Mouse (Mus musculus): ENCODE measurements around the gene Nlk. TPM values are rescaled to one million over a fixed set of nuclear protein-coding genes. Genes with fewer than 3 reads are reported as not detected.
"Not testable (repeated sequence)": the region's sequence is repeated elsewhere in the genome, so short reads cannot be mapped to it uniquely, and the experiment has no call there.

Gene Nlk
- polyA plus RNA-seq, 1 experiment, result 5.0 TPM

DNA sequence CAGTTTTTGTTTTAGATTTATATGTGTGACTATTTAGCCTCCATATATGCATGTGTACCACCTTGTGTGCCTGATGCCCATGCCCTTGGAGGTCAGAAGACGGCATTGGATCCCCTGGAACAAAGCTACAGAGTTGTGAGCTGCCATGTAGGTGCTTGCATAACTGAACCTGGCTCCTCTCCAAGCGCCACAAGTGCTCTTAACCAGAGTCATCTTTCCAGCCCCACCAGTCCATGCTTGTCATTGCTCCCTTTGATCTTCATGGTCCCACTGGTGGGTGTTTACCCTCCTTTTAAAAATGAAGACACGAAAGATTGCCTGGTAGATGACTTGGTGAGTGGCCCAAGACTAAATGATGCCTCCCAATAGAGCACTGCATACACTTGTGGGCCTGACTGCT, 156.8 kb downstream of the Nlk start:
- peaks cover 35% of the 10 kb centered on the region for H3K36me3 ChIP-seq (ENCODE audit: control insufficient read depth, insufficient read depth)
- peak; percentile 55 for TF ChIP-seq POLR2AphosphoS2 (IDR thresholded peaks at IDR 0.05; ENCODE audit: insufficient read length, low read depth)
- no peak for TF ChIP-seq TCF12 (IDR thresholded peaks at IDR 0.05; ENCODE audit: insufficient read depth, poor library complexity, severe bottlenecking)
- no peak overlapping the region for H3K4me2 ChIP-seq (ENCODE audit: low read depth)
- H3K4me3 ChIP-seq, result no peak overlapping the region
- H3ac ChIP-seq (ENCODE audit: control insufficient read depth, insufficient read length), result no peak overlapping the region
- H3K79me2 ChIP-seq (ENCODE audit: control insufficient read depth, insufficient read depth), result peaks cover 61% of the 10 kb centered on the region
- no peaks in the 10 kb centered on the region for H3K27me3 ChIP-seq (ENCODE audit: control insufficient read depth, insufficient read depth, insufficient read length)

DNA sequence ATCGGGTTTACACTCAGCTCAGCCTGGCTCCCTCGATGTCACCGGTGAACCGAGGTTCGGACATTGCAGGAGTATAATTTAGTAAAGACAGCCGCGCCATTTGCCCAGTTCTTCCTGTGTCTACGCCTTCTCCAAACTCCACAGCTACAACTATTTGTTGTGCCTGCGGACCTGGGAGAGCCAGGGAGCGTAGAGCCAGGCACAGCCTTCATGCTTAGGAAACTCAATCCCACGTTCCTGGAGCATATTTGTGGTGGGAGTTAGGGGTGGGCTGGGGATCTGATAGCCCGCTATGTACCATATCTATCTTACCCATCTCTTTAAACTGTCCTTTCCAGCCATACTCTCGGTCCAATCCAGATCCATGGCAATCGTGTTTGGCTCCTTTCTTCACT, 160.5 kb downstream of the Nlk start:
- Histone ChIP-seq H3K4me3 (peak overlapping the region; percentile 96), H3K36me3 (ENCODE audit: control insufficient read depth, insufficient read depth) (peaks cover 16% of the 10 kb centered on the region), H3ac (ENCODE audit: control insufficient read depth, insufficient read length) (peak overlapping the region; percentile 59), H3K27me3 (ENCODE audit: control insufficient read depth, insufficient read depth, insufficient read length) (no peaks in the 10 kb centered on the region), H3K79me2 (ENCODE audit: control insufficient read depth, insufficient read depth) (peaks cover 73% of the 10 kb centered on the region), H3K4me2 (ENCODE audit: low read depth) (peak overlapping the region; percentile 90)
- TF ChIP-seq MAX (IDR thresholded peaks at IDR 0.05; ENCODE audit: low read depth), result no peak
- TF ChIP-seq E2F4 (IDR thresholded peaks at IDR 0.05; ENCODE audit: insufficient read depth), result no peak
- TF ChIP-seq MYOG (IDR thresholded peaks at IDR 0.05; ENCODE audit: control insufficient read depth in 1 of 3, insufficient read depth in 1 of 3, insufficient read length in 2 of 3, low read depth in 2 of 3), result no peak
- no peak for TF ChIP-seq TCF12 (IDR thresholded peaks at IDR 0.05; ENCODE audit: insufficient read depth, poor library complexity, severe bottlenecking)
- no peak for TF ChIP-seq SRF (IDR thresholded peaks at IDR 0.05; ENCODE audit: control insufficient read depth, insufficient read length, low read depth)
- TF ChIP-seq USF1 (IDR thresholded peaks at IDR 0.05; ENCODE audit: low read depth), result no peak
- no peak for TF ChIP-seq REST (IDR thresholded peaks at IDR 0.05; ENCODE audit: insufficient read depth, insufficient read length)
- TF ChIP-seq TCF3 (IDR thresholded peaks at IDR 0.05; ENCODE audit: insufficient read length, low read depth), result no peak
- no peak for TF ChIP-seq MYOD1 (IDR thresholded peaks at IDR 0.05; ENCODE audit: control insufficient read depth in 1 of 3, insufficient read length in 2 of 3, low read depth in 2 of 3)
- no peak for TF ChIP-seq CEBPB (IDR thresholded peaks at IDR 0.05; ENCODE audit: insufficient read depth, poor library complexity, severe bottlenecking)

DNA sequence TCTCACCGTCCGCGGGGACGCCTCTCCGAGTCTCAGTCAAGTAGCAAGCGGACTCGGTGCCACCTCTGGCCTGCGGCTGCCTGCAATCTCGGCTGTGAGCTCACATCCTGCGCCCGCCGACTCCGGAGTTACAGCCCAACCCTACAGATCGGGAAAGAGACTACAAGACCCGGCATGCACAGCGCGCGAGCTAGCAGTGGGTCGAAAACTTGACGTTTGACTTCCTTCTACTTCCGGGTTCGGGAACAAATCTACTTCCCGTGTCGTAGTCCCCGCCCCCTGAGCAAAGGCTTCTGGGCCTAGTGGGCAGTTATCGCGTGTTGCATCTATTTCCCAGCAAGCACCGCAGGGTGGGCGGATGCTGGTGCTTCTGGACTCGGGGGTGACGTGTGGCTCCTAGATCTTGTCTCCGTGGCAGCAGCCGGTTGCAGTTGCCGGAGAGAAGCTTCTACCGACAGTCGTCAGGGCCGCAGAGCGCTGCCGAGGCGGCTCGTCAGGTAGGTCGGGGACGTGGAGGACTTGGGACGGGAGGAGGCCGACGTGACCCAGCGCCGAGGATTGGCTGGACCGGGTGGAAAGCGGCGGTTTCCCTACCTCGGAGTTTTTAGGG, 161.0 kb downstream of the Nlk start, which contains the start of the genes Tnfaip1 and Ift20:
TSS of gene Tnfaip1 (minus strand) at position 253 of the 610 bp plus-strand sequence.
TSS of gene Ift20 (plus strand) at position 282 of the 610 bp plus-strand sequence.
- Histone ChIP-seq H3K79me2 (ENCODE audit: control insufficient read depth, insufficient read depth) (peaks cover 78% of the 10 kb centered on the region), H3K36me3 (ENCODE audit: control insufficient read depth, insufficient read depth) (peaks cover 16% of the 10 kb centered on the region), H3ac (ENCODE audit: control insufficient read depth, insufficient read length) (peak within 1 kb of the TSS; percentile 59), H3K27me3 (ENCODE audit: control insufficient read depth, insufficient read depth, insufficient read length) (no peaks in the 10 kb centered on the region), H3K4me2 (ENCODE audit: low read depth) (peak within 1 kb of the TSS; percentile 90), H3K4me3 (peak within 1 kb of the TSS; percentile 96)
- peak; percentile 65 for TF ChIP-seq MAX (IDR thresholded peaks at IDR 0.05; ENCODE audit: low read depth)
- peak; percentile 87 for TF ChIP-seq POLR2AphosphoS2 (IDR thresholded peaks at IDR 0.05; ENCODE audit: insufficient read length, low read depth)
- peak; percentile 12 for TF ChIP-seq SRF (IDR thresholded peaks at IDR 0.05; ENCODE audit: control insufficient read depth, insufficient read length, low read depth)
- TF ChIP-seq TCF3 (IDR thresholded peaks at IDR 0.05; ENCODE audit: insufficient read length, low read depth), result no peak
- TF ChIP-seq POLR2A (IDR thresholded peaks at IDR 0.05; ENCODE audit: insufficient read length, low read depth), result peak; percentile 76
- no peak for TF ChIP-seq USF1 (IDR thresholded peaks at IDR 0.05; ENCODE audit: low read depth)
- no peak for TF ChIP-seq CEBPB (IDR thresholded peaks at IDR 0.05; ENCODE audit: insufficient read depth, poor library complexity, severe bottlenecking)
- no peak for TF ChIP-seq MYOD1 (IDR thresholded peaks at IDR 0.05; ENCODE audit: control insufficient read depth in 1 of 3, insufficient read length in 2 of 3, low read depth in 2 of 3)
- no peak for TF ChIP-seq TCF12 (IDR thresholded peaks at IDR 0.05; ENCODE audit: insufficient read depth, poor library complexity, severe bottlenecking)
- TF ChIP-seq MYOG (IDR thresholded peaks at IDR 0.05; ENCODE audit: control insufficient read depth in 1 of 3, insufficient read depth in 1 of 3, insufficient read length in 2 of 3, low read depth in 2 of 3), result no peak
- TF ChIP-seq E2F4 (IDR thresholded peaks at IDR 0.05; ENCODE audit: insufficient read depth), result no peak
- TF ChIP-seq REST (IDR thresholded peaks at IDR 0.05; ENCODE audit: insufficient read depth, insufficient read length), result no peak

DNA sequence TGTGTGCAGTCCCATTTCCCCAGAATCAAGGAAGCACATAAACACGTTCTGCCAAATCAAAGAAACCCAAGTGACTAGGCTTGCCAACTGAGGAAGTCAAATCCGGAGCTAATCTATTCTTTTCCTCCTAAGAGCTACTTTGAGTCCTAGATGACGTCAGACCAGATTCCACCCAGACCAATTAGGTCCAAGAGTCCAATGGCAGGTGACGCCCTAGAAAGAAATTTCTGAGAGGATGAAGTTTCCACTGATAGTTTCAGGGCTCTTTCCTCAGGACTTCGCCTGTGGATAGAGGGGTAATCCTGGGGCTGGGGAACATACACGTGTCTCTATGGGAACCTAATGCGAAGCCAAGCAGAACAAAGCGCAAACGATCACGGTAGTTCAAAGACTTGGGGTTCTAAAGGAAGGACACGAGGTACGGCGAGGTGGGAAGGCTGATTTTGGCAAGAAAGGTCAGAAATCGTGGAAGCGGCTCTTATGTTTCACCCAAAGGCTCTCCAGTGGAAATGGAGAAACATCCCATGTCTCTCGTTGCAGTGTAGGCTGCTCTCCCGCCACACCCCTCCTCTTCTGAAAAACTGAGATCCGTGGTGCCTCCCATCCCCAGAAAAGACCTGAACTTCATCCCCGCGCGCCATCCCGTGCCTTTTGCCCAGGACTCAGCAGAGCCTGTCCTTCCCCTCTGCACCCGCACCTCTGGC, 161.6 kb downstream of the Nlk start:
- Histone ChIP-seq H3K36me3 (ENCODE audit: control insufficient read depth, insufficient read depth) (peaks cover 10% of the 10 kb centered on the region), H3K4me2 (ENCODE audit: low read depth) (peak overlapping the region; percentile 71), H3ac (ENCODE audit: control insufficient read depth, insufficient read length) (peak overlapping the region; percentile 59), H3K4me3 (peak overlapping the region; percentile 96), H3K79me2 (ENCODE audit: control insufficient read depth, insufficient read depth) (peaks cover 84% of the 10 kb centered on the region), H3K27me3 (ENCODE audit: control insufficient read depth, insufficient read depth, insufficient read length) (no peaks in the 10 kb centered on the region)
- TF ChIP-seq POLR2AphosphoS2 (IDR thresholded peaks at IDR 0.05; ENCODE audit: insufficient read length, low read depth) (no peak), E2F4 (IDR thresholded peaks at IDR 0.05; ENCODE audit: insufficient read depth) (no peak), USF1 (IDR thresholded peaks at IDR 0.05; ENCODE audit: low read depth) (peak; percentile 47), REST (IDR thresholded peaks at IDR 0.05; ENCODE audit: insufficient read depth, insufficient read length) (no peak), POLR2A (IDR thresholded peaks at IDR 0.05; ENCODE audit: insufficient read length, low read depth) (no peak), TCF3 (IDR thresholded peaks at IDR 0.05; ENCODE audit: insufficient read length, low read depth) (no peak)

DNA sequence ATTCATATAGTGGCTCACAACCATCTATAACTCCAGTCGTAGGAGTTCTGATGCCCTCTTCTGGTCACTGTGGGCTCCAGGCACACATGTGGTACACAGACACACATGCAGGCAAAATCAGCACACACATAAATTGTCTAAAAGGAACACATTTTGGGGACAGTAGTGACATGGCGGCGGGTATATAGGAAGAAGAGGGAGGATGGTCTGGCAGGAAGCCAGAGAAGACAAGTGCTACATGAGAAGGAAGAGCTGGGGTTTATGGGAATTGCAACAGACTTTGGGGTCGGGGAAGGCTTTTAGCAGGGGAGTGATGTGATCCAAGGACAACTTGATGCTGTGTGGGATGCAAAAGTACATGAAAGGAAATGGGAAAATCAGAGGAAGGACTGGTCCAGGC, 162.7 kb downstream of the Nlk start:
- Histone ChIP-seq H3K36me3 (ENCODE audit: control insufficient read depth, insufficient read depth) (peaks cover 3% of the 10 kb centered on the region), H3K27me3 (ENCODE audit: control insufficient read depth, insufficient read depth, insufficient read length) (no peaks in the 10 kb centered on the region), H3ac (ENCODE audit: control insufficient read depth, insufficient read length) (no peak overlapping the region), H3K4me3 (peak overlapping the region; percentile 96), H3K4me2 (ENCODE audit: low read depth) (peak overlapping the region; percentile 71), H3K79me2 (ENCODE audit: control insufficient read depth, insufficient read depth) (peaks cover 84% of the 10 kb centered on the region)
- TF ChIP-seq E2F4 (IDR thresholded peaks at IDR 0.05; ENCODE audit: insufficient read depth) (no peak), SRF (IDR thresholded peaks at IDR 0.05; ENCODE audit: control insufficient read depth, insufficient read length, low read depth) (no peak), POLR2A (IDR thresholded peaks at IDR 0.05; ENCODE audit: insufficient read length, low read depth) (no peak), REST (IDR thresholded peaks at IDR 0.05; ENCODE audit: insufficient read depth, insufficient read length) (no peak)

DNA sequence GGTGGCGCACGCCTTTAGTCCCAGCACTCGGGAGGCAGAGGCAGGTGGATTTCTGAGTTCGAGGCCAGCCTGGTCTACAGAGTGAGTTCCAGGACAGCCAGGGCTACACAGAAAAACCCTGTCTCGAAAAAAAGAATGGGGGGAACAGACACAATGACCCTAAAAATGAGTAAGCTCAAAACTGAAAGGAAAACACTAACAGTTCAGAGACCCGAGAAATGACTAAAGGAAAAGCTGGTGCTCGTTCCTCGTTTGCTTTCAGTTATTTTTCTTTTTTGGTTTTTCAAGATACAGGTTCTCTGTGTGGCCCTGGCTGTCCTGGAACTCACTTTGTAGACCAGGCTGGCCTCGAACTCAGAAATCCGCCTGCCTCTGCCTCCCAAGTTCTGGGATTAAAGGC, 165.7 kb downstream of the Nlk start:
- H3K27me3 ChIP-seq (ENCODE audit: control insufficient read depth, insufficient read depth, insufficient read length); H3ac ChIP-seq (ENCODE audit: control insufficient read depth, insufficient read length); H3K4me2 ChIP-seq (ENCODE audit: low read depth); H3K4me3 ChIP-seq: not testable (repeated sequence)
- H3K79me2 ChIP-seq (ENCODE audit: control insufficient read depth, insufficient read depth), result peaks cover 54% of the 10 kb centered on the region
- H3K36me3 ChIP-seq (ENCODE audit: control insufficient read depth, insufficient read depth), result peaks cover 19% of the 10 kb centered on the region
